Mouse (Mus musculus): ENCODE results near the gene Frmd7.

The Frmd7 gene

DNA sequence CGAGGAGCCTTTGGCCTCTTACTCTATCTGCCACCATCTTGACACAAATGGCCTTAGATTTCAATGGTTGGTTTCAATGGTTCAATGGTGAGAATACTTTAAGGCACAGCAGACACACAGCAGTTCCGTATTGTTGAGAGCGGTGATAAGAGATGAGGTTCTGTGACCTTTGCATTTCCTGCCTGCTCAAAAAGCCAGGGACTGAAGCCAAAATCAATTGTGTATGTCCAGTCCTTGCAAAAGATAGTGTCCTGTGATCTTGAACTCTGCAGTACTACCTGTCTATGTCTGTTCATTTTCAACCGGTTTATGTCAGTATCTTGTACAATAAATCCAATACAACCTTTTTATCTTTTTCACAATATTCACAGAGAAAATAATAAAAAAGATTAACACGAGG lies 77.8 kb downstream of the Frmd7 start:
- DNase-seq (ENCODE audit: low read depth, low spot score): no peak

DNA sequence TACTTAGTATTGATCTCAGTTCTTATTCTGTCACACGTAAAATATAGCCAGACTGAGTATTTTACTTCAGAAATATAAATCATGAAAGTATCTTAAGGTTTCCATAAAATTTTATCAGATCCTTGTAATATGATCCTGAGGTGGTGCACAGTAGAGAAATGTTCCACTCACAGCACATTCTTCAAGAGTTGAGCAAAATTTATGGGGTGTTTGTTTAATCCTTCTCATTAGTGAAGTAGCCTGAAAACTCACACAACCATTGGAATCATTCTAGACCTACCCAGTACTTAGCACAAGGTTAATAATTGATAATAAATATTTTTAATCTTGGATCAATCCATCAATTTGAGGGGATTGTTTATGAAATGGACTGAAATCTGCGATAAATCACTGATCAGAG lies 78.7 kb downstream of the Frmd7 start:
- DNase-seq (ENCODE audit: low read depth, low spot score): no peak

DNA sequence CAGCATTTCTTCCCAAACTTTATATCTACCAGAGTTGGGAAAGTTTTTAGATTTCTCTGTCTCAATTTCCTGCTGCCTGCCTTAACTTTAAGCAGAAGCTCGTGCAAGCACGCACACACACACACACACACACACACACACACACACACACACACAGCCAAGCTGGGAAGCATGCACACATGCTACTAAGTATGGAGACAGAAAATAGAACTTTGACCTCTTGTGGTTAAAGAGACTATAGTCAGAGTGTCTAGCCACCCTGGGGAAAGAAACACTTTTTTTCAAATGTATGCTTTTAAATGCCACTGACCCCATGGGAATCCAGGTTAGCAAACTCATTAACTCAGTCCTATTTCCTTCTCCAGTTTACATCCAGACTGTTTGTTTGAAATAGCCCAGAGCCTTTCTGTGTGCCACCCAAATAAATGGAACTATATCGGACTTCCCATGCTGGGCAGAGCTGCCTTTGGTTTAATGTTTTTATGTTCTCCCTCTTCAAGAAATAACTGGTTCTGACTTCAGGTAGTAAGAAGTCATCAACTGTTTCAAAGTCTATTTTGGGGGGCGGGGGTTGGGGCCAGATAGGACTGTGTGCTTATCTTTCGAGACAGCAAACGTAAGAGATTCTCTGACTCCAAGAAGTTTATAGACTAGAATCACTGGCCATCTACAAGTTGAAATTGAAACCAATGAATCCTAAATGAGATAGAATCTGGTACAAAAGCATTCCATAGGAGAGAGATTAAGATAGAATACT lies 91.9 kb downstream of the Frmd7 start:
- no peak for DNase-seq (ENCODE audit: low read depth, low spot score)

Measured in CD4-positive helper T cell, adult 2 months (primary cell).